23 mouse cellular contexts compared by ENCODE assay signal in the genomic region with DNA sequence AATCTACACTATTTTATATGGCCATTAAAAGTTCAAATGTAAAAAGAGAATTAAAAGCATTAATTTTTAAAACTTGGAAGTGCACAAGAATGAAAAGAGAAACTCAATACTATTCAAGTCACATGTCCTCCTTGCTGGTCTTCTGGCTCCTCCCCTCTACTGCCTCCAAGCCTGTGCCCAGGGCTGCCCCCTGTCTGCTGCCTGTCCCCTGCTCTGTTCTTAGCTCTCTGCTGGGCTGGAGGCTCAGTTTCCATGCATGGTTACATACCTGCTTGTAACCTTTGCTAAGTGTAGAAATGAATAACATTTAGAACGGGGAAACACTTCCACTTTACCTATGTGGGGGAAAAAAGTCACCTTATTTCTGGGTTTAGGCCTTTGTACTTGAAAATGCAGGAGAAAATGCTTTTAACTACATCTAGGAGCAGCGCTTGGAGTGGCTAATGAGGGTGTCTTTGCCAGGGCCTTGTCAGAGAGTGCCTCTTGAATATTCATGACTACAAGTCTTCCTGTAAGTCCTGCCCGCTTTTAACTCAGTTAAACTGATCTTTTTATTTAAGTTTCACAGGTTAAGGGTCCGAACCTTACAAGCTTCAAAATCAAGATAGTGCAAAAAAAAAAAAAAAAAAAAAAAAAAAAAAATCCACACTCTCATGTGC. TPM values are rescaled to one million over a fixed set of nuclear protein-coding genes. Genes with fewer than 3 reads are reported as not detected.
A peak's percentile ranks its signal among the peaks of the same experiment; 100 is the strongest.
DNase-seq lines count a peak whose midpoint lies in the region; ATAC-seq and TF ChIP-seq lines count a peak whose summit lies in the region.
"Had no signal": no experiment of that assay in that cellular context is flagged by ENCODE, and none has a peak within 500 bp of the region (broad histone marks: within the 10 kb centered on the region; RNA-seq: fewer than 3 reads in every experiment).

No protein-coding gene starts in this region.

- DNase-seq in lung, embryonic 14.5 days: no peak
- no peak for DNase-seq in lung, adult 2 months
- peak; percentile 30 for DNase-seq in CH12.LX (ENCODE audit: extremely low read depth)
- peak; percentile 65 for DNase-seq in forebrain, embryonic 14.5 days (ENCODE audit: low spot score)
- DNase-seq in cerebellum, postnatal 25 days: no peak
- DNase-seq: adrenal gland, adult 8-10 months; cerebellum, adult 2 months; heart, postnatal 36 days; lung, postnatal 36 days; right cerebral cortex, postnatal 14 days; thymus, postnatal 25 days had no signal

- dilution Hi-C loops in CH12.LX (cut with MboI; ENCODE audit: extremely low pct_ligation_motif_present, extremely low pct_unique_long_range_greater_than_20kb, low sequenced_read_pairs): no loop called here

- H3K4me3 ChIP-seq in hindbrain, embryonic 15.5 days: no peak overlapping the region
- no peak overlapping the region for H3K4me3 ChIP-seq in hindbrain, embryonic 13.5 days
- H3K4me3 ChIP-seq in lung, embryonic 14.5 days (ENCODE audit: low read depth, low read length): no peak overlapping the region
- no peak overlapping the region for H3K4me3 ChIP-seq in lung, adult 2 months (replicated peaks; ENCODE audit: extremely low read depth, low read depth, low read length)
- no peak overlapping the region for H3K4me3 ChIP-seq in CH12.LX (replicated peaks in 1 of 3; ENCODE audit: low read depth in 2 of 3, low read length in 2 of 3, poor library complexity in 1 of 3)
- H3K4me3 ChIP-seq in forebrain, embryonic 14.5 days (ENCODE audit: low read depth, low read length): no peak overlapping the region
- H3K4me3 ChIP-seq: embryonic facial prominence, embryonic 12.5 days; heart, embryonic 12.5 days; liver, embryonic 15.5 days had no signal

- TF ChIP-seq RAD21 in CH12.LX (IDR thresholded peaks at IDR 0.05; ENCODE audit: low read depth, low read length): no peak

- TF ChIP-seq CTCF in lung, embryonic 14.5 days (IDR thresholded peaks at IDR 0.05; ENCODE audit: low read depth): peak; percentile 28; the same call in 1 of the 2 replicates
- TF ChIP-seq CTCF in lung, adult 2 months (IDR thresholded peaks at IDR 0.05; ENCODE audit: insufficient read depth, low read length): no peak
- peak in 1 of 2 experiments; percentile 10; a peak in 1 of 4 replicates for TF ChIP-seq CTCF in CH12.LX (conservative IDR thresholded peaks at IDR 0.05 in 1 of 2, IDR thresholded peaks at IDR 0.05 in 1 of 2; ENCODE audit: low read depth in 2 of 2, low read length in 2 of 2)

- no peaks in the 10 kb centered on the region for H3K27me3 ChIP-seq in hindbrain, embryonic 15.5 days
- no peaks in the 10 kb centered on the region for H3K27me3 ChIP-seq in hindbrain, embryonic 13.5 days
- no peaks in the 10 kb centered on the region for H3K27me3 ChIP-seq in lung, embryonic 14.5 days (ENCODE audit: insufficient read depth, low read length)
- H3K27me3 ChIP-seq in CH12.LX (replicated peaks): no peaks in the 10 kb centered on the region
- no peaks in the 10 kb centered on the region for H3K27me3 ChIP-seq in forebrain, embryonic 14.5 days (replicated peaks; ENCODE audit: control insufficient read depth, insufficient read depth, low read length)
- H3K27me3 ChIP-seq: embryonic facial prominence, embryonic 12.5 days; heart, embryonic 12.5 days; liver, embryonic 15.5 days had no signal

- no peak for TF ChIP-seq POLR2A in lung, adult 2 months (IDR thresholded peaks at IDR 0.05; ENCODE audit: borderline replicate concordance, extremely low read depth, low read depth, low read length)
- TF ChIP-seq POLR2A in CH12.LX (IDR thresholded peaks at IDR 0.05; ENCODE audit: low read depth, low read length): no peak

- no peak overlapping the region for H3K9ac ChIP-seq in hindbrain, embryonic 15.5 days
- no peak overlapping the region for H3K9ac ChIP-seq in hindbrain, embryonic 13.5 days
- H3K9ac ChIP-seq in lung, embryonic 14.5 days: no peak overlapping the region
- H3K9ac ChIP-seq in CH12.LX (ENCODE audit: insufficient read depth, low read depth): no peak overlapping the region
- no peak overlapping the region for H3K9ac ChIP-seq in forebrain, embryonic 14.5 days (ENCODE audit: low read length)
- H3K9ac ChIP-seq: embryonic facial prominence, embryonic 12.5 days; heart, embryonic 12.5 days; liver, embryonic 15.5 days had no signal

- no peaks in the 10 kb centered on the region for H3K9me3 ChIP-seq in hindbrain, embryonic 15.5 days
- H3K9me3 ChIP-seq in hindbrain, embryonic 13.5 days: no peaks in the 10 kb centered on the region
- no peaks in the 10 kb centered on the region for H3K9me3 ChIP-seq in lung, embryonic 14.5 days (ENCODE audit: low read depth, low read length)
- H3K9me3 ChIP-seq in CH12.LX (replicated peaks; ENCODE audit: low read length): no peaks in the 10 kb centered on the region
- no peaks in the 10 kb centered on the region for H3K9me3 ChIP-seq in forebrain, embryonic 14.5 days (replicated peaks; ENCODE audit: control insufficient read depth, low read length)
- H3K9me3 ChIP-seq: embryonic facial prominence, embryonic 12.5 days; heart, embryonic 12.5 days; liver, embryonic 15.5 days had no signal

- 54% methylated on average over 4 of the region's 4 CpGs for WGBS in hindbrain, embryonic 15.5 days
- WGBS in hindbrain, embryonic 13.5 days: 61% methylated on average over 4 of the region's 4 CpGs
- WGBS in lung, embryonic 14.5 days: 76% methylated on average over 4 of the region's 4 CpGs
- WGBS in lung, adult 2 months: 83% methylated on average over 4 of the region's 4 CpGs
- WGBS in forebrain, embryonic 14.5 days: 16% methylated on average over 4 of the region's 4 CpGs

- no peak for TF ChIP-seq EP300 in CH12.LX (IDR thresholded peaks at IDR 0.05; ENCODE audit: low read length)

- H3K4me1 ChIP-seq in hindbrain, embryonic 15.5 days (replicated peaks): no peaks in the 10 kb centered on the region
- 0 out of 2 replicates have a peak, but pooled peaks cover 3% of the 10 kb centered on the region for H3K4me1 ChIP-seq in hindbrain, embryonic 13.5 days (replicated peaks)
- no peaks in the 10 kb centered on the region for H3K4me1 ChIP-seq in lung, embryonic 14.5 days (ENCODE audit: insufficient read depth)
- no peaks in the 10 kb centered on the region for H3K4me1 ChIP-seq in lung, adult 2 months (ENCODE audit: control insufficient read depth, insufficient read depth, low read length)
- H3K4me1 ChIP-seq in CH12.LX (ENCODE audit: control insufficient read depth in 1 of 2, insufficient read depth in 2 of 2): peaks cover 0 to 25% of the 10 kb centered on the region in 2 experiments; a peak in 2 of 4 replicates
- H3K4me1 ChIP-seq in forebrain, embryonic 14.5 days (ENCODE audit: control insufficient read depth, insufficient read depth, low read length): no peaks in the 10 kb centered on the region
- H3K4me1 ChIP-seq: embryonic facial prominence, embryonic 12.5 days; heart, embryonic 12.5 days; liver, embryonic 15.5 days had no signal

- in situ Hi-C loops in CH12.LX (cut with MboI; ENCODE audit: low pct_ligation_motif_present, low pct_unique_long_range_greater_than_20kb, low sequenced_read_pairs): loop anchor here (25.0 kb wide), 1 partner anchor 403 kb away; no protein-coding TSS in a partner anchor

- no peaks in the 10 kb centered on the region for H3K79me2 ChIP-seq in CH12.LX (replicated peaks; ENCODE audit: control insufficient read depth, extremely low read depth, insufficient read depth, poor library complexity, severe bottlenecking)

- H3K4me2 ChIP-seq in hindbrain, embryonic 15.5 days: no peak overlapping the region
- no peak overlapping the region for H3K4me2 ChIP-seq in hindbrain, embryonic 13.5 days
- no peak overlapping the region for H3K4me2 ChIP-seq in lung, embryonic 14.5 days
- no peak overlapping the region for H3K4me2 ChIP-seq in CH12.LX (ENCODE audit: insufficient read depth, low read depth, poor library complexity, severe bottlenecking)
- H3K4me2 ChIP-seq in forebrain, embryonic 14.5 days (ENCODE audit: low read length): no peak overlapping the region
- H3K4me2 ChIP-seq: embryonic facial prominence, embryonic 12.5 days; heart, embryonic 12.5 days; liver, embryonic 15.5 days had no signal

- H3K27ac ChIP-seq in hindbrain, embryonic 15.5 days (replicated peaks): peak overlapping the region; percentile 45; the same call in 1 of the 2 replicates
- no peak overlapping the region for H3K27ac ChIP-seq in hindbrain, embryonic 13.5 days
- H3K27ac ChIP-seq in lung, embryonic 14.5 days (ENCODE audit: low read depth): no peak overlapping the region
- H3K27ac ChIP-seq in CH12.LX (ENCODE audit: insufficient read depth, low read depth): no peak overlapping the region
- H3K27ac ChIP-seq in forebrain, embryonic 14.5 days (ENCODE audit: low read depth, low read length): no peak overlapping the region
- H3K27ac ChIP-seq: embryonic facial prominence, embryonic 12.5 days; liver, embryonic 15.5 days had no signal

- no peak for ATAC-seq in hindbrain, embryonic 15.5 days (ENCODE audit: low FRiP score, low read depth)
- ATAC-seq in hindbrain, embryonic 13.5 days (ENCODE audit: low FRiP score): no peak
- no peak for ATAC-seq in lung, embryonic 14.5 days (ENCODE audit: insufficient read depth)
- peak; percentile 82 for ATAC-seq in forebrain, embryonic 14.5 days

- no peaks in the 10 kb centered on the region for H3K36me3 ChIP-seq in hindbrain, embryonic 15.5 days
- H3K36me3 ChIP-seq in hindbrain, embryonic 13.5 days: no peaks in the 10 kb centered on the region
- H3K36me3 ChIP-seq in lung, embryonic 14.5 days (ENCODE audit: insufficient read depth): no peaks in the 10 kb centered on the region
- H3K36me3 ChIP-seq in CH12.LX (replicated peaks in 1 of 2; ENCODE audit: control insufficient read depth in 1 of 2, insufficient read depth in 1 of 2, low read length in 1 of 2): no peaks in the 10 kb centered on the region
- H3K36me3 ChIP-seq in forebrain, embryonic 14.5 days (ENCODE audit: control insufficient read depth, insufficient read depth, low read length): no peaks in the 10 kb centered on the region
- H3K36me3 ChIP-seq: embryonic facial prominence, embryonic 12.5 days; heart, embryonic 12.5 days; liver, embryonic 15.5 days had no signal

TF ChIP-seq in CH12.LX, 34 proteins besides CTCF, POLR2A, EP300 and RAD21:
- no peak for TF ChIP-seq MEF2A (IDR thresholded peaks at IDR 0.05; ENCODE audit: borderline replicate concordance, low read depth, low read length)
- TF ChIP-seq CHD1 (IDR thresholded peaks at IDR 0.05; ENCODE audit: low read depth, low read length): no peak
- no peak for TF ChIP-seq MXI1 (IDR thresholded peaks at IDR 0.05; ENCODE audit: low read depth, low read length)
- TF ChIP-seq E2F4 (IDR thresholded peaks at IDR 0.05; ENCODE audit: insufficient replicate concordance, low read depth, low read length): no peak

RNA-seq across cellular contexts. Expression of a gene that starts 18.3 kb away (rescaled TPM):
- 0.49 TPM in 1 of 2 replicates, not detected in the other for polyA plus RNA-seq in hindbrain, embryonic 15.5 days (2015; fragmentation: Nextera tagmentation; extraction: Ambion mirVana)
- polyA plus RNA-seq in hindbrain, embryonic 13.5 days (2015; fragmentation: Nextera tagmentation; extraction: Ambion mirVana): not detected in 2 replicates
- not detected in 2 replicates for polyA plus RNA-seq in lung, embryonic 14.5 days (2014; fragmentation: Nextera tagmentation; extraction: Ambion mirVana)
- polyA plus RNA-seq in lung, adult 2 months (2012; rRNA removed): not detected in 2 replicates
- total RNA-seq in CH12.LX (2012; rRNA removed) (0.47 and 0.92 TPM in 2 replicates), CH12.LX (2014; rRNA removed) (not detected in 2 replicates)
- polyA plus RNA-seq in CH12.LX (2012; ENCODE audit: insufficient read length, low read depth): not detected in 2 replicates
- not detected in 2 replicates for polyA plus RNA-seq in forebrain, embryonic 14.5 days (2014; fragmentation: Nextera tagmentation; extraction: Ambion mirVana)
- total RNA-seq: adrenal gland, adult 8-10 months; common myeloid progenitor, adult 5-6 weeks; heart, postnatal 36 days; layer of hippocampus, adult 18-20 months; left cerebral cortex, adult 8-10 months had no signal
- polyA plus RNA-seq: cerebellum, adult 2 months; embryonic facial prominence, embryonic 12.5 days; gonadal fat pad, adult 2 months; heart, embryonic 12.5 days; intestine, embryonic 14.5 days; kidney, embryonic 16.5 days; limb, embryonic 14.5 days; liver, embryonic 15.5 days had no signal

Comparison
In these comparisons a context has a peak if more than half of its experiments do, and no peak if none do; other contexts are left out.
1. DNase-seq: peak in CH12.LX (single experiment) and forebrain, embryonic 14.5 days (single experiment); none in lung, embryonic 14.5 days (single experiment), lung, adult 2 months (single experiment) and cerebellum, postnatal 25 days (0 of 2).